Mouse (Mus musculus) C2C12 (cell line): ENCODE measurements around the gene Gm6169.

ENCODE experiments used
- CEBPB ChIP-seq: IDR thresholded peaks from one replicate; pipeline ENCODE4 v1.6.1; 2011; ENCODE audit warnings: low read depth, mild to moderate bottlenecking, control low read depth, moderate library complexity
- CTCF ChIP-seq: IDR thresholded peaks from one replicate; pipeline ENCODE4 v1.5.1; 2011; ENCODE audit not compliant: control insufficient read depth, insufficient read depth, insufficient read length
- FOSL1 ChIP-seq: IDR thresholded peaks from one replicate; pipeline ENCODE4 v1.8.0; 2011; ENCODE audit warnings: mild to moderate bottlenecking, low read length; ENCODE audit not compliant: poor library complexity, insufficient read depth, severe bottlenecking
- MAX ChIP-seq: IDR thresholded peaks from one replicate; pipeline ENCODE4 v1.6.1; 2011; ENCODE audit warnings: mild to moderate bottlenecking, control low read depth
- MYOD1 ChIP-seq: IDR thresholded peaks from one replicate; pipeline ENCODE4 v1.6.1; 2011; ENCODE audit warnings: low read depth; ENCODE audit not compliant: control insufficient read depth, insufficient read length
- MYOG ChIP-seq: IDR thresholded peaks from one replicate; pipeline ENCODE4 v1.6.1; 2011; ENCODE audit not compliant: control insufficient read depth, insufficient read length; ENCODE audit errors: extremely low read depth
- USF1 ChIP-seq: IDR thresholded peaks from one replicate; pipeline ENCODE4 v1.6.1; 2011; ENCODE audit warnings: low read depth, mild to moderate bottlenecking, control low read depth, moderate library complexity

DNA sequence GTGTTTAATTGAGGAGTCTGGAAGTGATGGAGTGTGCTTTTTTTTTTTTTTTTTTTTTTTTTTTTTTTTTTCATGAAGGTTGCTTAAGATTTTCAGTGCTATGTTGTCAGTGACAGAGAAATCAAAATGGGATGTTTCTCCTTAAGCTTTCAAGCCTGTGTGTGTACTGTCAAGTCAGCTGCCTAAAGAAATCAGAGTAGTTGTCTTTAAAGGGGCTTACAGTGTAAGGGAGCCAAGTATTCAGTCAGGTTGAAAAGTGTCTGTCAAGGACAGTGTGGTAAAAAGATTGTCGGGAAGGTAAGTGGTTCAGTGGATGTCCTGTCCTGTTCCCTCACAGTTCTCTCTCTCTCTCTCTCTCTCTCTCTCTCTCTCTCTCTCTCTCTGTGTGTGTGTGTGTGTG, 25.5 kb downstream of the Gm6169 start:
- TF ChIP-seq CTCF = no peak
- TF ChIP-seq MYOG = no peak
- TF ChIP-seq MYOD1 = no peak
- TF ChIP-seq MAX = no peak
- no peak for TF ChIP-seq USF1
- no peak for TF ChIP-seq CEBPB
- no peak for TF ChIP-seq FOSL1
